Mouse (Mus musculus): Measurements from ENCODE around the gene Gabbr1. TPM values are rescaled to one million over a fixed set of nuclear protein-coding genes. Genes with fewer than 3 reads are reported as not detected.

The Gabbr1 gene
- polyA plus RNA-seq, 1 experiment from 2014 or later, result 15.2 TPM

DNA sequence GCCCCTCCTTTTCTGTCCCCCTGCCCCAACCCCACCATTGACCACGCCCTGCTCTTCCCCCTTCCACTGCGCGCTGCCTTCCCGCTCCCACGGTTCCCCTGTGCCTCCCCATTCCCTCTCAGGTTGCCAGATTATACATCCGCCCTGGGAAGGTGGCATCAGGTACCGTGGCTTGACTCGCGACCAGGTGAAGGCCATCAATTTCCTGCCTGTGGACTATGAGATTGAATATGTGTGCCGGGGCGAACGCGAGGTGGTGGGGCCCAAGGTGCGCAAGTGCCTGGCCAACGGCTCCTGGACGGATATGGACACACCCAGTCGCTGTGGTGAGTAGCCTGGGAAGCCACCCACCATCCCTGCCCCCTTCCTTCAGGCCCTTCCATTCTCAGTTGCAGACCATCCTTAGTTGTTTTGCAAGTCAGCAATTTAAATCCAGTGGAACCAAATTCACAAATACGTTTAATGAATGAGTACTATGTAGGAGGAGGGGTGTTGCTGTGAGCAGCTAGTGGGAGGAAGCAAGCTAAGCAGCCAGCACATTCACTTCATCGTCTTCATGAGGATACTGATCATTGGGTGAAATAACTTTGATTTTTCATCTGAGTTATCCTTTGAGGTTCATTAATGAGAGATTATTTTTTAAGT lies 1.7 kb downstream of the Gabbr1 start:
- WGBS, result 18% methylated on average over 19 of the region's 19 CpGs
- H3K4me3 ChIP-seq, result peak overlapping the region; percentile 84
- H3K9me3 ChIP-seq, result no peaks in the 10 kb centered on the region
- H3K4me1 ChIP-seq, result peaks cover 45% of the 10 kb centered on the region
- peak overlapping the region; percentile 94; the same call in 1 of the 2 replicates for H3K9ac ChIP-seq
- H3K36me3 ChIP-seq, result 0 out of 2 replicates have a peak, but pooled peaks cover 4% of the 10 kb centered on the region
- ATAC-seq (ENCODE audit: low FRiP score, low read depth), result no peak
- peaks cover 10% of the 10 kb centered on the region for H3K27me3 ChIP-seq
- H3K4me2 ChIP-seq (replicated peaks), result peak overlapping the region; percentile 90
- H3K27ac ChIP-seq, result no peak overlapping the region

DNA sequence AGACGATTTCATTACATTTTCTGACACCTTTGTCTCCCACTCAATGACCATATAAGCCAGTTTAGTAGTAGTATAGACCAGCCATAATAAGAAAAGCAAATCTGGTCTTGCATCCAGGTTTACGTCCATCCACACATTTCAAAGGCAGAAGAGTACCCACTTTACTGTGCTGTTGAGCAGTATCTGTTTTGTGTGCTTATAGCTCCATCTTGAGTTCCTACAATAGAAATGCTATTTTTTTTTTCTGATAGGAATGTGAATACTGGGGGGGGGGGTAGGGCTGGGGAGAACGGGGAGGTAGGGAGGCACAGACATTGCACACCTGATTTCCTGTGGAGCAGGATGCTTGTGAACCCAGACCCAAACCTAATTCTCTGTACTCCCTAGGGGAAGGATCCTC lies 2.2 kb downstream of the Gabbr1 start:
- Histone ChIP-seq H3K4me3 (peak overlapping the region; percentile 84; the same call in 1 of the 2 replicates), H3K4me2 (replicated peaks) (0 out of 2 replicates have a peak overlapping the region, but pooled peaks have one; percentile 14), H3K27me3 (peaks cover 10% of the 10 kb centered on the region), H3K4me1 (peaks cover 45% of the 10 kb centered on the region), H3K9me3 (no peaks in the 10 kb centered on the region), H3K9ac (no peak overlapping the region), H3K27ac (no peak overlapping the region), H3K36me3 (peaks cover 6% of the 10 kb centered on the region; the same call in 1 of the 2 replicates)
- WGBS, result 19% methylated on average over 3 of the region's 3 CpGs
- no peak for ATAC-seq (ENCODE audit: low FRiP score, low read depth)

DNA sequence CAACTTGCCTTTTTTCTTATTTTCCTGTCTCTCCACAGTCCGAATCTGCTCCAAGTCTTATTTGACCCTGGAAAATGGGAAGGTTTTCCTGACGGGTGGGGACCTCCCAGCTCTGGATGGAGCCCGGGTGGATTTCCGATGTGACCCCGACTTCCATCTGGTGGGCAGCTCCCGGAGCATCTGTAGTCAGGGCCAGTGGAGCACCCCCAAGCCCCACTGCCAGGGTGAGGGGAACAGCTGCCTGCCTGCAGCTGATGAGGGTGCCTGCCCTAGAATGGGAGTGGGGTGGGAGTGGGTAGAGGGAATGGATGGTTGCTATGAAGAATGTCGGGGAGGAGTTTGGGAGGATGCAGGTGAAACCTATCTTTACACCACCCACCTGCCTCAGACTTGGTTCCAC lies 2.6 kb downstream of the Gabbr1 start:
- Histone ChIP-seq H3K27ac (no peak overlapping the region), H3K36me3 (peaks cover 6% of the 10 kb centered on the region; the same call in 1 of the 2 replicates), H3K9me3 (no peaks in the 10 kb centered on the region), H3K4me1 (peaks cover 45% of the 10 kb centered on the region), H3K4me3 (no peak overlapping the region), H3K9ac (no peak overlapping the region), H3K27me3 (peaks cover 10% of the 10 kb centered on the region), H3K4me2 (replicated peaks) (0 out of 2 replicates have a peak overlapping the region, but pooled peaks have one; percentile 14)
- no peak for ATAC-seq (ENCODE audit: low FRiP score, low read depth)
- WGBS, result 77% methylated on average over 7 of the region's 7 CpGs

DNA sequence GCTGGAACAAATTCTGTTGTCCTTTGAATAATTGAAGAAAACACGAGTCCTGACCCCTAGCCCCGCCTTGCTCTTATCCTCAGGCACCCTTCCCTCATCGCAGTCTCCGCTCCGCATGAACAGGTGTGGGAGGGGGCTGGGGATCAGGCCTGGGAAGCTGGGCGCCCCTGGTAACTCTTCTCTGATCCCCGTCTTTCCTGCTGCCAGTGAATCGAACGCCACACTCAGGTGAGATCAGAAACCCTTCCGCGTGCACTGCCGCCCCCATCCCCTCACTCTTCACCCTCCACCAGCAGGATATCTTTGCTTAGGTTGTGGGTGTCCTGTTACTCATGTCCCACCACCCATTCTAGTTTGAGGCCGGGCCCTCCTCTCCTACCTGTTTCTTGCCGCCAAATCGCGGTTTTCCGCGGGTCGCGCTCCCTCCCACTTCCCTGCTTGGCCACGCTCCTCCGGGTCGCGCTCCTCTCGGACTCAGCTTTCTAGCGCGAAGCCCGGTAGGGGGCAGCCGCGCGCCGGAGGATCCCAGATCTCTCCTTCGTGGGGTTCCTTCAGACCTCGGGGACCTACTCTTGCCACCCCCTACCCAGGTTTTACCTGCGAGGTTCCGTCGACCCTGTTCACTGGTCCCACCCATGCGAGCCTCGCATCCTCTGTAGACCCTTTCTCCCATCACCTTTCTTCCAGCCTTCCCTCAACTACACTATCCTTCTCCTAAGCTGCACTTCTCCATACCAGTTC lies 4.0 kb downstream of the Gabbr1 start:
- Histone ChIP-seq H3K9ac (peak overlapping the region; percentile 87), H3K4me3 (peak overlapping the region; percentile 72), H3K4me2 (replicated peaks) (peak overlapping the region; percentile 93), H3K27ac (peak overlapping the region; percentile 63; the same call in 1 of the 2 replicates), H3K9me3 (no peaks in the 10 kb centered on the region), H3K4me1 (peaks cover 45% of the 10 kb centered on the region), H3K36me3 (peaks cover 20% of the 10 kb centered on the region), H3K27me3 (peaks cover 10% of the 10 kb centered on the region)
- 3% methylated on average over 39 of the region's 39 CpGs for WGBS
- ATAC-seq (ENCODE audit: low FRiP score, low read depth), result peak; percentile 13; the same call in 1 of the 2 replicates

DNA sequence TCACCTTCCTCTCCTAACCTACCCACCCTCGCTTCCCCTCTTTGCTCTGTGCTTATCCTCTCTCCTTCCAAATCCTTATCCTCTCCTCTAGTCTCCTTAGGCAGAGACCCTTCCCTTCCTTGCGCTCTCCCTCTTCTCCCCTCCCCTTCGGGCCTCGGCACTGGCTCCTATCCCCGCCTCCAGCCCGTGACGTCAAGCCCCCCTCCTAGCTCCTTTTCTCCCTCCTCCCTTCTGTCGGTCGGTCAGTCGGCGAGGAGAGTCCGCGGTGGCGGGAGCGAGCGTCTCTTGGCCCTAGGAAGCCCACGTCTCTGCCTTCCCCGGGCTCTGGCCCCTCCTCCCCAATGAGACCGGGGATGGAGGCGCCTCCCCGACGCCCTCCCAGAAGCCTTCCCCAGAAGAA lies 4.6 kb downstream of the Gabbr1 start:
- ATAC-seq (ENCODE audit: low FRiP score, low read depth), result peak; percentile 60
- peaks cover 10% of the 10 kb centered on the region for H3K27me3 ChIP-seq
- H3K4me1 ChIP-seq, result peaks cover 40% of the 10 kb centered on the region
- peak overlapping the region; percentile 72 for H3K4me3 ChIP-seq
- H3K9me3 ChIP-seq, result no peaks in the 10 kb centered on the region
- H3K4me2 ChIP-seq (replicated peaks), result peak overlapping the region; percentile 93
- H3K9ac ChIP-seq, result peak overlapping the region; percentile 87
- peaks cover 27% of the 10 kb centered on the region for H3K36me3 ChIP-seq
- H3K27ac ChIP-seq, result peak overlapping the region; percentile 63; the same call in 1 of the 2 replicates
- 1% methylated on average over 22 of the region's 22 CpGs for WGBS

DNA sequence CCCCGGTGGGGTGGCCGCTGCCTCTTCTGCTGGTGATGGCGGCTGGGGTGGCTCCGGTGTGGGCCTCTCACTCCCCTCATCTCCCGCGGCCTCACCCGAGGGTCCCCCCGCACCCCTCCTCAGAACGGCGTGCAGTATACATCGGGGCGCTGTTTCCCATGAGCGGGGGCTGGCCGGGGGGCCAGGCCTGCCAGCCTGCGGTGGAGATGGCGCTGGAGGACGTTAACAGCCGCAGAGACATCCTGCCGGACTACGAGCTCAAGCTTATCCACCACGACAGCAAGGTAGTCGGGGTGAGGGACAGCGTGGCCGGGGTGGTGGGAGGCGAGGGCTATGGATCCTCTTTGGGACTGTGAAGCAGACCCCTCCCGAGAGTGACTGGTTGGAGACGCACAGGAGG lies 5.1 kb downstream of the Gabbr1 start:
- Histone ChIP-seq H3K9me3 (no peaks in the 10 kb centered on the region), H3K4me1 (peaks cover 40% of the 10 kb centered on the region), H3K36me3 (peaks cover 31% of the 10 kb centered on the region), H3K4me3 (peak overlapping the region; percentile 72), H3K9ac (peak overlapping the region; percentile 87), H3K27ac (no peak overlapping the region; the same call in 1 of the 2 replicates), H3K27me3 (peaks cover 10% of the 10 kb centered on the region), H3K4me2 (replicated peaks) (peak overlapping the region; percentile 93)
- ATAC-seq (ENCODE audit: low FRiP score, low read depth), result peak; percentile 6; the same call in 1 of the 2 replicates
- 2% methylated on average over 27 of the region's 27 CpGs for WGBS

DNA sequence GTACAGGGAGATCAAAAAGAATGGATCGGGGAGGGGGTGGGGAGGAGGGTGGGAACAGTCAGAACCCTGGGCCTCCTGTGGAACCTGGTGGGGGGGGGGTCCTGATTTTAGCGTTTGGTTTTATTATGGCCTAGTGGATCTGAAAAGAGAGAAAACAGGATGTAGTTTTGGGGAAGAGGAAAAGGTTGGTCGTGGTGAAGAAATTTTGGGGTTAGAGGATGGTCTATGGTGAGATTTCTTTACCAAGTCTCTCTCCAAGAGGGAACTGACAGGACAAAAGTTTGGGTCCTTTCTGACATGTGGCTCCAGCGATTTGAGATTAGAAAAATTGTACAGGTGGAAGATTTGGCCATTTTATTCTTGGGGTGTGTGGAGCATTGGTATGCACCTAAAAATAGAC lies 6.0 kb downstream of the Gabbr1 start:
- H3K4me3 ChIP-seq, result 0 out of 2 replicates have a peak overlapping the region, but pooled peaks have one; percentile 72
- peaks cover 38% of the 10 kb centered on the region for H3K4me1 ChIP-seq
- peak overlapping the region; percentile 93 for H3K4me2 ChIP-seq (replicated peaks)
- ATAC-seq (ENCODE audit: low FRiP score, low read depth), result no peak
- H3K9me3 ChIP-seq, result no peaks in the 10 kb centered on the region
- H3K27me3 ChIP-seq, result peaks cover 10% of the 10 kb centered on the region
- no peak overlapping the region for H3K27ac ChIP-seq
- peaks cover 40% of the 10 kb centered on the region for H3K36me3 ChIP-seq
- H3K9ac ChIP-seq, result no peak overlapping the region; the same call in 1 of the 2 replicates
- 50% methylated on average over 4 of the region's 4 CpGs for WGBS

DNA sequence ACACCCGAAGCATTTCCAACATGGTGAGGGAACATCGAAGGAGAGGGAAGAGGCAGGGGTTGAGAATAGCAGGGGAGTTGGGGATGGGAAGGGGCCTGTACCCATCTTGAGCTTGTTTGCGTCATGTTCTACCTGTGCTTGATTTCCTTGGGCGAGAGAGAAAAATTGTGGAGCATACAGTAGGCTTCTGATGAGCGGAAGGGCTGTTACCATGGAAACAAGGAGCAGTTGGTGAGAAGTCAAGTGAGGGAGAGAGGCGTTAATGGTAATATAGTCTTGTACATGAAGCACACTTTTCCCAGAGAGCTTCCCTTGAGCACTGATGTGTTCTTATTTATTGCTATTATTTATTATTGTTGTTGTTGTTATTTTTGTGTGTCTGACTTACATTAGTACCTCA lies 11.2 kb downstream of the Gabbr1 start:
- ATAC-seq (ENCODE audit: low FRiP score, low read depth), result no peak
- Histone ChIP-seq H3K4me3 (no peak overlapping the region), H3K4me2 (replicated peaks) (no peak overlapping the region), H3K27ac (no peak overlapping the region), H3K9ac (no peak overlapping the region), H3K9me3 (no peaks in the 10 kb centered on the region), H3K36me3 (peaks cover 80% of the 10 kb centered on the region), H3K4me1 (no peaks in the 10 kb centered on the region), H3K27me3 (no peaks in the 10 kb centered on the region)
- WGBS, result 89% methylated on average over 6 of the region's 6 CpGs

DNA sequence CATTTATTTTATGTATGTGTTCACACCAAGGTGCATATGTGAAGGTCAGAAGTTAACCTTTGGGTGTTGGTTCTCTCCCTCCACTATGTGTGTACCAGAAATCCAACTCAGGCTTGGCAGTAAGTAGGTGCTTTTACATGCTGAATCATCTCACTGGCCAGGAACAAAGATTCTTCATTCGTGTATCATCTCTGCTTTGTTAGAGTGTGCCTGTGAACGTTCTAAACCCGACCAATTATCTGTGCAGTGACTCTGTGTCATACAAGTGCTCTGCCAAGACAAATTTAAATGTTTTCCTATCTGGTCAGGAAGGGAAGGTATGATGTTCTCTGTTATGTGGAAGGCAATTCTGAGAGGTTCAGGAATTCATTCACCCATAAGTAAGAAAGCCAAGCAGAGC lies 15.7 kb downstream of the Gabbr1 start:
- Histone ChIP-seq H3K36me3 (peaks cover 89% of the 10 kb centered on the region), H3K9ac (no peak overlapping the region), H3K27ac (no peak overlapping the region), H3K4me3 (no peak overlapping the region), H3K9me3 (no peaks in the 10 kb centered on the region), H3K4me2 (replicated peaks) (no peak overlapping the region), H3K27me3 (no peaks in the 10 kb centered on the region), H3K4me1 (no peaks in the 10 kb centered on the region)
- 92% methylated on average over 3 of the region's 3 CpGs for WGBS
- no peak for ATAC-seq (ENCODE audit: low FRiP score, low read depth)

DNA sequence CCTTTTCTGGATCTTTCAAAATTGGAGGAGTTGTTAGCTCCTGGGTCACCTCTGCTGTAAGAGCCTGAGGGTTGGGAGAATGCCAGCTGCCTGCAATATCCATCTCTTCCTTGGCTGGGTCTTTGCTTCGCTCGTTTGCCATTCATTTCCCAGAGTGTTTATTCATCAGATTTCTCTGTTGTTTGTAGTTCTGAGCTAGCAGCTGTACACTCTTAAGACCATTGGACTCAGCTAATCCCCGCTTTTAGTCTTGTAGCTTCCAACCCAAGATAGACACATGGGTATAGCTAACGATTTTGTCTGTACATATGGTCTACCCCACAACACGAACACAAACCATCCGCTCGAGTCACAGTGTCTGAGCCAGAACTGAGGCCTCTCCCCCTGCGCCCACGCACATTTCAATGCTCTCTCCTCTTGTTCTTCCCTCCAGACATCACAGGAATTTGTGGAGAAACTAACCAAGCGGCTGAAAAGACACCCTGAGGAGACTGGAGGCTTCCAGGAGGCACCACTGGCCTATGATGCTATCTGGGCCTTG lies 16.4 kb downstream of the Gabbr1 start:
- Histone ChIP-seq H3K36me3 (peaks cover 90% of the 10 kb centered on the region), H3K27ac (no peak overlapping the region), H3K4me2 (replicated peaks) (no peak overlapping the region), H3K27me3 (no peaks in the 10 kb centered on the region), H3K4me3 (no peak overlapping the region), H3K9ac (no peak overlapping the region), H3K9me3 (no peaks in the 10 kb centered on the region), H3K4me1 (no peaks in the 10 kb centered on the region)
- no peak for ATAC-seq (ENCODE audit: low FRiP score, low read depth)
- WGBS, result 89% methylated on average over 10 of the region's 10 CpGs

DNA sequence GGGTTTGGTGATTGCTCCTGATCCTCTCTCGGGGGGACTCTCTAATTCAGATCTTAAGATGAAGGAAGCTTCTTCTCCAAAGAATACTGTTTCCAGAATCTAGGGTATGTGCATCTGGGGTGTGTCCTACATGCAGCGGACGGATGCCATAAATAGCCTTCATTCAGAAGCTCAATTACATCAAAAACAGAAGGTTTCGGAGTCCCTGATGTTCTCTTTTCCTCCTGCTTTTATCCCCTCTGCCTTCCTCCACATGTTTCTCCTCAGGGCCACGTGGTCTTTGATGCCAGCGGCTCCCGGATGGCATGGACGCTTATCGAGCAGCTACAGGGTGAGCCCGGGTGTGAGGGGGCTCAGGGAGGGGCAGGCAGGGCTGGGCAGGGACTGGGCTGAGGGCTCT lies 17.3 kb downstream of the Gabbr1 start:
- Histone ChIP-seq H3K36me3 (peaks cover 93% of the 10 kb centered on the region), H3K4me2 (replicated peaks) (no peak overlapping the region), H3K4me1 (no peaks in the 10 kb centered on the region), H3K9me3 (no peaks in the 10 kb centered on the region), H3K9ac (no peak overlapping the region), H3K27me3 (no peaks in the 10 kb centered on the region), H3K27ac (no peak overlapping the region), H3K4me3 (no peak overlapping the region)
- no peak for ATAC-seq (ENCODE audit: low FRiP score, low read depth)
- 76% methylated on average over 10 of the region's 10 CpGs for WGBS
